Mouse (Mus musculus) bone marrow, adult 2 months (tissue): ENCODE results near the gene Bcl7c. TPM values are rescaled to one million over a fixed set of nuclear protein-coding genes. Genes with fewer than 3 reads are reported as not detected.

Source experiments
- H3K27ac ChIP-seq: fragments of 200-500 bp; 2 replicates; pipeline ENCODE4 v1.5.1; 2012; ENCODE audit warnings: low read depth, mild to moderate bottlenecking, control low read depth, inconsistent platforms, low read length; ENCODE audit not compliant: control insufficient read depth, poor library complexity, insufficient read depth
- H3K4me1 ChIP-seq: fragments of 200-500 bp; 2 replicates; pipeline ENCODE4 v1.6.1; 2011; ENCODE audit warnings: low read length; ENCODE audit not compliant: control insufficient read depth, insufficient read depth
- H3K4me3 ChIP-seq: fragments of 200-500 bp; replicated peaks from 2 replicates; pipeline ENCODE3; 2011; ENCODE audit warnings: mild to moderate bottlenecking, low read depth, low read length, control low read depth; ENCODE audit not compliant: control insufficient read depth
- CTCF ChIP-seq: fragments of 200-500 bp; IDR thresholded peaks from 2 replicates; pipeline ENCODE4 v1.5.1; 2011; ENCODE audit warnings: low read length, control low read depth; ENCODE audit not compliant: control insufficient read depth, insufficient read depth
- POLR2A ChIP-seq: fragments of 200-500 bp; IDR thresholded peaks from 2 replicates; pipeline ENCODE4 v1.6.1; 2011; ENCODE audit warnings: low read depth, mild to moderate bottlenecking, control low read depth, low read length, borderline replicate concordance; ENCODE audit not compliant: control insufficient read depth
- WGBS: fragments of 180-500 bp; shearing (Covaris S2); methylation state at CpG from one replicate; pipeline ENCODE4 v1.1.7; 2018; 5-methylcytosine and 5-hydroxymethylcytosine counted together
- polyA plus RNA-seq: library from polyadenylated mRNA; stranded (reverse); fragments of >200 nt; gene quantifications from 2 replicates; pipeline ENCODE4 v1.2.4, GENCODE M21; 2011; ENCODE audit warnings: low replicate concordance; ENCODE audit not compliant: missing spikeins, insufficient read depth, insufficient read length

Bcl7c gene
- polyA plus RNA-seq, 1 experiment: 65.5 TPM

DNA sequence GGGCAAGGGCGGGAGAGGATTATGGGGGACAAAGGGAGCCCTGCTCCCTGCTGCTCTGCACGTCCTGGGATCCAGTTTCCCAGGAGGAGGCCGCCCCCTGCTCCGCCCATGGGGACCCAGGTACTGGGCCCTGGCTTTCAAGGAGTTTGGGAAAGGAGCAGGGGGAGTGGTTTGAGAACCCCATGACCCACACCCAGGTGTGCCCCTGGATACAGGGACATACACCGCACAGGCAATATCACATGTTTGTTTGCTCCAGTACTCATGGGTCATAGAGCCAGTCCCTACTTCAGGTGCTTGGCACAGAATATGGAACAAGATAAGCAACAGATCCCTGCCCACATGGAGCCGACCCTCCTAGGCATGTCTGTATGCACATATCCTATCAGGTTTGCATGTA, 17.2 kb upstream of the Bcl7c start:
- H3K27ac ChIP-seq: no peak overlapping the region
- H3K4me1 ChIP-seq: no peaks in the 10 kb centered on the region
- no peak for TF ChIP-seq CTCF
- no peak for TF ChIP-seq POLR2A
- WGBS: 79% methylated on average over 6 of the region's 6 CpGs
- no peak overlapping the region for H3K4me3 ChIP-seq

- Histone ChIP-seq H3K4me3 (no peak overlapping the region), H3K27ac (no peak overlapping the region), H3K4me1 (no peaks in the 10 kb centered on the region)
- TF ChIP-seq CTCF: no peak
- no peak for TF ChIP-seq POLR2A
- WGBS: 86% methylated on average over 2 of the region's 2 CpGs
Measured at GRCm38 (mm10) chr7:127725490-127725889, 16.8 kb upstream of the Bcl7c start.

- TF ChIP-seq CTCF (no peak), POLR2A (no peak)
Measured at GRCm38 (mm10) chr7:127719258-127719657, 10.5 kb upstream of the Bcl7c start.

GRCm38 (mm10) chr7:127718339-127718738, 9.6 kb upstream of the Bcl7c start:
- 59% methylated on average over 6 of the region's 6 CpGs for WGBS
- Histone ChIP-seq H3K4me3 (no peak overlapping the region), H3K4me1 (no peaks in the 10 kb centered on the region; the same call in 1 of the 2 replicates), H3K27ac (no peak overlapping the region)
- TF ChIP-seq CTCF: no peak
- no peak for TF ChIP-seq POLR2A

More at GRCm38 (mm10) chr7:127719258-127719657, 10.5 kb upstream of the Bcl7c start:
- WGBS: 78% methylated on average over 6 of the region's 6 CpGs
- H3K27ac ChIP-seq: no peak overlapping the region
- H3K4me1 ChIP-seq: no peaks in the 10 kb centered on the region; the same call in 1 of the 2 replicates
- H3K4me3 ChIP-seq: no peak overlapping the region

- peak; percentile 49; the same call in 1 of the 2 replicates for TF ChIP-seq CTCF
- TF ChIP-seq POLR2A: no peak
- no peak overlapping the region; the same call in 1 of the 2 replicates for H3K27ac ChIP-seq
- H3K4me3 ChIP-seq: peak overlapping the region; percentile 16
- WGBS: 2% methylated on average over 41 of the region's 41 CpGs
- H3K4me1 ChIP-seq: no peaks in the 10 kb centered on the region; the same call in 1 of the 2 replicates
Measured at GRCm38 (mm10) chr7:127716992-127717391, 8.3 kb upstream of the Bcl7c start.

- Histone ChIP-seq H3K4me1 (no peaks in the 10 kb centered on the region; the same call in 1 of the 2 replicates), H3K4me3 (no peak overlapping the region), H3K27ac (no peak overlapping the region)
- no peak for TF ChIP-seq POLR2A
- TF ChIP-seq CTCF: no peak
- WGBS: 83% methylated on average over 4 of the region's 4 CpGs
Measured at GRCm38 (mm10) chr7:127714816-127715215, 6.1 kb upstream of the Bcl7c start.

DNA sequence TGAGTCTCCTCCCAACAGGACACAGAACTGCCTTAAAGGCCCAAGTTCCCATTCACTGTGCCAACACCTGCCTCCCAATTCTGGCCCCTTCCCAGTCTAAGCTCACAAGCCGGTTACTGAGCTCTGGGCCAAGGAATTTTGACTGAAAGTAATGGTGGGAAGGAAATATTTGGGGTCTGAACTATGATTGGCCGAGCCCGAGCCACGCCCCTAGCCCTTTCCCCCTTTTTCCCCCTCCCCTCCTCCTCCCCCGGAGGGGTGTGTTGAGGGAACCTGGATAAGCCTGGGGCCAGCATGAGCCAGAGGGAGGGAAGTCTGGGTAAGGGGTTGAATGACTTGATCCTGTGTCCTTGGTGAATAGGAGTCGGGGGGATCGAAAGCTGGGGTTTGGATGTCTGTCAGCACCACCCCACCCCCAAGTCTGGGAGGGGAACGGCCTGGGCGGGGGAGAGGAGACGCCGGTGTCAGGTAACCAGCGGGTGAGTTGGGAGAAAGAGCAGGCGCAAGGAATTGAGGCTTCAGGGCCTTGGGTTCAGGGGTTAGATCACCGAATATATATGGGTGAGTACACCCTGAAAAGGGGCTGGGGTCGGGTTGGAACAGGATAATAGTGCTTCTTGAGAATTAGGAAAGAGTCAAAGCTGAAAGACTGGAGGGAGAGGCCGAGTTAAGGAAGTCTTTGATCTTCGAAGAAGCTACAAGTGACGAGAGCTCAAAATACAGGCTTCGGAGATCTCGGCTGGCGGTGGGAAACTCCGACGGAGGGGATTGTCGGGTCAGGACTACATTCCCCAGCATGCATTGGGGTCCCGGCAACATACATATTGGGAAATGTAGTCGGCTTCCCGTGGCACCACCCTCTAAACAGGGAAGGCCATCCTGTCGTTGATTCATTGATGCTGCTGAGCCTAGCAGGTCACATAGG, 4.0 kb upstream of the Bcl7c start, which contains the start of gene Ctf1:
Gene Ctf1, plus strand, starts transcription at position 276 of the 925 bp plus-strand sequence.
- no peaks in the 10 kb centered on the region; the same call in none of the 2 replicates for H3K4me1 ChIP-seq
- TF ChIP-seq CTCF (no peak), POLR2A (no peak)
- H3K27ac ChIP-seq: no peak within 1 kb of the TSS
- no peak within 1 kb of the TSS for H3K4me3 ChIP-seq
- WGBS: 8% methylated on average over 28 of the region's 28 CpGs

- TF ChIP-seq POLR2A (no peak), CTCF (no peak)
- no peak overlapping the region for H3K4me3 ChIP-seq
- no peak overlapping the region for H3K27ac ChIP-seq
- 17% methylated on average over 3 of the region's 3 CpGs for WGBS
- peaks cover 2% of the 10 kb centered on the region; the same call in 1 of the 2 replicates for H3K4me1 ChIP-seq
Measured at GRCm38 (mm10) chr7:127711456-127711855, 2.7 kb upstream of the Bcl7c start.
